Mouse (Mus musculus) liver, adult 2 months (tissue): ENCODE measurements around the gene Ezh1. TPM values are rescaled to one million over a fixed set of nuclear protein-coding genes. Genes with fewer than 3 reads are reported as not detected.

ENCODE experiments used
- DNase-seq: peaks from one replicate; pipeline ENCODE4 v3.0.0-alpha.2; 2011; ENCODE audit warnings: low read depth, low spot score; ENCODE audit errors: extremely low read depth
- H3K27ac ChIP-seq: fragments of 200-500 bp; replicated peaks from 2 replicates; pipeline ENCODE4 v1.5.1; 2012; ENCODE audit warnings: low read depth, mild to moderate bottlenecking, control low read depth, inconsistent platforms, low read length; ENCODE audit not compliant: insufficient read depth
- H3K27me3 ChIP-seq: fragments of 200-500 bp; 2 replicates; pipeline ENCODE4 v1.6.1; 2012; ENCODE audit warnings: mild to moderate bottlenecking, moderate library complexity, low read length, inconsistent platforms; ENCODE audit not compliant: control insufficient read depth, insufficient read depth
- H3K36me3 ChIP-seq: fragments of 200-500 bp; 2 replicates; pipeline ENCODE4 v1.6.1; 2012; ENCODE audit warnings: low read length, inconsistent platforms; ENCODE audit not compliant: control insufficient read depth, insufficient read depth
- H3K4me1 ChIP-seq: fragments of 200-500 bp; 2 replicates; pipeline ENCODE4 v1.6.1; 2011; ENCODE audit warnings: low read length; ENCODE audit not compliant: control insufficient read depth, insufficient read depth
- H3K4me3 ChIP-seq: fragments of 200-500 bp; 2 replicates; pipeline ENCODE4 v1.5.1; 2011; ENCODE audit warnings: low read depth, mild to moderate bottlenecking, control low read depth, low read length, moderate library complexity; ENCODE audit not compliant: insufficient read depth
- H3K79me2 ChIP-seq: fragments of 200-500 bp; 2 replicates; pipeline ENCODE4 v1.6.1; 2012; ENCODE audit warnings: inconsistent platforms, mild to moderate bottlenecking, low read length, moderate library complexity; ENCODE audit not compliant: control insufficient read depth, insufficient read depth
- H3K9ac ChIP-seq: fragments of 200-500 bp; 2 replicates; pipeline ENCODE4 v1.6.1; 2012; ENCODE audit warnings: low read depth, mild to moderate bottlenecking, control low read depth, inconsistent platforms, low read length
- CTCF ChIP-seq: fragments of 200-500 bp; IDR thresholded peaks from 2 replicates; pipeline ENCODE4 v1.5.1; 2011; ENCODE audit warnings: low read depth, low read length, control low read depth
- POLR2A ChIP-seq: fragments of 200-500 bp; IDR thresholded peaks from 2 replicates; pipeline ENCODE4 v1.6.1; 2011; ENCODE audit warnings: low read length, control low read depth; ENCODE audit not compliant: insufficient read depth; ENCODE audit errors: extremely low read depth
- WGBS: fragments of 180-500 bp; shearing (Covaris S2); methylation state at CpG from one replicate; pipeline ENCODE4 v1.1.7; 2018; 5-methylcytosine and 5-hydroxymethylcytosine counted together
- polyA plus RNA-seq: library from polyadenylated mRNA; depleted of rRNA; stranded (reverse); fragments of >200 nt; gene quantifications from 2 replicates; pipeline ENCODE4 v1.2.3, GENCODE M21; 2012
- total RNA-seq: library from RNA; depleted of rRNA; stranded (reverse); fragments of >200 nt; gene quantifications from 2 replicates; pipeline ENCODE4 v1.2.3, GENCODE M21; 2014

The Ezh1 gene
- total and polyA plus RNA-seq, 2 experiments: 9.2 to 10.5 TPM

DNA sequence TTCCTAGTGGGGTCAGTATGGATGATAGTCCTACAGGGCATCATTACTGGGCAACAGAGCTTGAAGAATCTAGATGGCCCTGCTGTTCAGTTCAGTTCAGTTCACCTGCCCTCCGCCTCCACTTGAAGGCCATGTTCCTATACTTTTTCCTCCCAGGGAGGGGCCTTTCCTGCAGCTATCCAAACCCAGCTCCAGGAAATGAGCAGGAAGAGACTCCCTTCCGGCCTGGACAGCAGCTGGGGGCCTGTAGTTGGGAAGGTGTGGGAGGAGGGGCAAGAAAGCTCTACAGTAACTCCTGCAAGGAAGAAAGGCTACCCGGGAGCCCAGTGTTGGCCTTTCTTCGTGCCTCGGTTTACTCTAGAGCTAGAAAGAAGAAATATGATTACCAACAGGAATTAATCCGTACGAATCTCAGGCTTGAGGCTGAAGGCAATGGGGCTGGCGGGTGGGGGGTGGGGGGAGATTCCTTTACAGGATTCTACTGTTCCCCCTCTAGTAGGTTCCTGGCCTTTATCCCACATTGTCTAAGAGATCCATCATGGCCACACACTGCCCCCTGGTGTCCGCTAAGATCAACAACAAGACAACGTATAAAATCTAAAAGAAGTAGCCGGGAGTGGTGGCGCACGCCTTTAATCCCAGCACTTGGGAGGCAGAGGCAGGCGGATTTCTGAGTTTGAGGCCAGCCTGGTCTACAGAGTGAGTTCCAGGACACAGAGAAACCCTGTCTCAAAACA, 22.2 kb upstream of the Ezh1 start:
- peaks cover 5% of the 10 kb centered on the region for H3K4me1 ChIP-seq
- peak; percentile 58 for DNase-seq
- 39% methylated on average over 14 of the region's 14 CpGs for WGBS
- H3K36me3 ChIP-seq: no peaks in the 10 kb centered on the region
- H3K27me3 ChIP-seq: peaks cover 8% of the 10 kb centered on the region; the same call in 1 of the 2 replicates
- H3K4me3 ChIP-seq: no peak overlapping the region
- TF ChIP-seq CTCF (peak; percentile 56), POLR2A (no peak)
- H3K79me2 ChIP-seq: no peaks in the 10 kb centered on the region
- 0 out of 2 replicates have a peak overlapping the region, but pooled peaks have one; percentile 70 for H3K27ac ChIP-seq
- H3K9ac ChIP-seq: no peak overlapping the region

DNA sequence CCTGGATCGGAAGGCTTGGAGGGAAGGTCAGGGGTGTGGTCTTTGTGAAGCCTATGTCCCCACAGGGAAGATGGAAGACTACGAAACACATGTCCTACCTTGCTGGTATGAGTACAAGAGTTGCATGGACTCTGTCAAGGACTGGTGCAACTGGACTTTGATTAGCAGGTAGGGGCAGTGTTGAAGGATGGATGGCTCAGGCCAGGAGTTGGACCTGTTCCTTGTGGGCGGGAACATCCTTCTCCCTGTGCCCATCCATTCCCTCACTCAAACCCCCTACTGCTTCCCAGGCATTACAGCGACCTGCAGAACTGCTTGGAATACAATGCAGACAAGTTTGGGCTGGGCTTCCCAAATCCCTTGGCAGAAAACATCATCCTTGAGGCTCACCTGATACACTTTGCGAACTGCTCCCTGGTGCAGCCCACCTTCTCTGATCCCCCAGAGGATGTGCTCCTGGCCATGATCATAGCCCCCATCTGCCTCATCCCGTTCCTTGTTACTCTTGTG, 21.3 kb upstream of the Ezh1 start:
- WGBS: 83% methylated on average over 6 of the region's 6 CpGs
- Histone ChIP-seq H3K4me1 (peaks cover 1% of the 10 kb centered on the region; the same call in 1 of the 2 replicates), H3K9ac (peak overlapping the region; percentile 33; the same call in 1 of the 2 replicates), H3K4me3 (peak overlapping the region; percentile 97), H3K79me2 (no peaks in the 10 kb centered on the region), H3K27ac (peak overlapping the region; percentile 70), H3K27me3 (peaks cover 8% of the 10 kb centered on the region; the same call in 1 of the 2 replicates), H3K36me3 (no peaks in the 10 kb centered on the region)
- TF ChIP-seq POLR2A: no peak
- no peak for TF ChIP-seq CTCF
- no peak for DNase-seq

DNA sequence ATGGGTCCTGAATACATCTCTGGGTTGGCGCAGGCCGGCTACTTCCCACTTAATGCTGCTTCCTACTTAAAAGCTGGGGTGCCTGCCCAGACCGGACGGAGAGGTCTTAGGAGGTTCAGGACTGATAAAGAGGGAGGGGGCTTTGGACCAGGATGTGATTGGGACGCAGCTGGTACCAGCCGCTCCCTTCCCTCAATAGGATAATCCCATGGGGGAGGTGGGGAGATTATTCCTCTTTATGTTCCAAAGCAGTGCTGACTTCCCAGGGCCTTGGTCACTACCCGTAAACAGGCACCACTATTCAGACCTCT, 20.4 kb upstream of the Ezh1 start:
- TF ChIP-seq POLR2A (no peak), CTCF (no peak)
- WGBS: 61% methylated on average over 7 of the region's 7 CpGs
- Histone ChIP-seq H3K4me3 (peak overlapping the region; percentile 97), H3K27ac (peak overlapping the region; percentile 70), H3K36me3 (no peaks in the 10 kb centered on the region), H3K79me2 (no peaks in the 10 kb centered on the region), H3K4me1 (peaks cover 1% of the 10 kb centered on the region; the same call in 1 of the 2 replicates), H3K9ac (peak overlapping the region; percentile 87), H3K27me3 (peaks cover 8% of the 10 kb centered on the region; the same call in 1 of the 2 replicates)
- DNase-seq: no peak

DNA sequence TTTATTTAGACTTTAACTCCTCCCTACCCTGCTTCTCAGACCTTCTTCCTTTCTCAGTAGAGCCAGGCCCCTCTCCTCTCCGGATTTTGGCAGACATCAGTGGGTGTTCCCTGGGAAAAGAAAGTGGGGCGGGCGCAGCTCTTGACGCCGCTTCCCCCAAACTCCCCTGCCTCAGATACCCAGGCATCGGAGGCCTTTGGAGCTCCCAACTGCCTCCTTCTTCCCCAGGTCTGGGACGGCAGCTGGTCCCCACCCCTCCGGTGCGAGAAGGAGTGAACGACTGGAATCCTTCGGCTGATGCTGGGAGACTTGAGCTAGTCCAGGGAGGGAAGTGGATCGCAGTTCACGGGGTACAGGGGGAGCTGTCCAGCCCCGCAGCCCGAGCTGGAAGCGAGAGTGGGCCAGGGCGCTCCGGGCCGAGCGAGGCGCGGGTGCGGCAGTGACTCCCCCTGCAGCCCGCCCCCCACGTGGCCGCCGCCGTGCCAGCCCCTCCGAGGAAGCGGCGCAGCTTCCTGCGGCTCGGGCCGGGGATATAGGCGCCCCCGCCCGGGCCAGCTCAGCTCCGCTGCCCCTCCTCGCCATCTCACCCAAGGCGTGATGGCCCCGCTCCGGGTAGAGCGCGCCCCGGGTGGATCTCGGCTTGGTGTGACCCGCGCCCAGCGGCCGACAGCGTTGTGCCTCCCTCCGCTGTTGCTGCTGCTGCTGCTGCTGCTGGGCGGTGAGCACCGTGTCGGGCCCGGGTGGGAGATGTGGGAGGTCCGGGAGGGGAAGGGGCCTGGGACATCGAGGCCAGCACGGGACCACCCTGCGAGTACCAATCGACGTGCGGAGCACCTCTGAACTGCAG, 19.8 kb upstream of the Ezh1 start, which contains the start of gene Ramp2:
Ramp2 (plus strand) TSS at position 174 of the 847 bp plus-strand sequence.
- TF ChIP-seq CTCF: no peak
- TF ChIP-seq POLR2A: no peak
- Histone ChIP-seq H3K9ac (peak within 1 kb of the TSS; percentile 87), H3K36me3 (no peaks in the 10 kb centered on the region), H3K27ac (peak within 1 kb of the TSS; percentile 83), H3K79me2 (no peaks in the 10 kb centered on the region), H3K4me1 (peaks cover 1% of the 10 kb centered on the region; the same call in 1 of the 2 replicates), H3K27me3 (peaks cover 8% of the 10 kb centered on the region; the same call in 1 of the 2 replicates), H3K4me3 (peak within 1 kb of the TSS; percentile 97)
- no peak for DNase-seq
- 7% methylated on average over 61 of the region's 63 CpGs for WGBS

DNA sequence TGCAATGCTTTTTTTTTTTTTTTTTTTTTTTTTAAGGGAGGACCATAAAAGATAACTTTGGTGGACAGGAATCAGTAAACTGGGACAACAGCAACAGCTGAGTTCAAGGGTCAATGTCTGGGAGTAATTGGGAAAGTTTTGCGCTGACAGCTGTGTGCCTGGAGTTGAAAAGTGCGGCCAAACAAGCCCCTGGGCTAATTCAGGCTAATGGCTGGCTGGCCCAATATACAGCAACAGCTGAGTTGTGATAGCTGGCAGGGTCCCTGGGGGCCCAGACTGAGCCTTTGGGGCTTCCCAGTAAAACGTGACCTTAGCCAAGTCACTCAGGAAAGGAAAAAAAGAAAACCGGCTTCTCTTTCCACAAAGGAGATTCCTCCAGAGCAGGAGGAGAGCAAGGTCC, 18.8 kb upstream of the Ezh1 start:
- Histone ChIP-seq H3K4me3 (no peak overlapping the region), H3K79me2 (no peaks in the 10 kb centered on the region), H3K36me3 (no peaks in the 10 kb centered on the region), H3K9ac (no peak overlapping the region), H3K27me3 (peaks cover 8% of the 10 kb centered on the region; the same call in 1 of the 2 replicates), H3K4me1 (peaks cover 1% of the 10 kb centered on the region; the same call in 1 of the 2 replicates), H3K27ac (peak overlapping the region; percentile 26; the same call in 1 of the 2 replicates)
- TF ChIP-seq CTCF (no peak), POLR2A (no peak)
- peak; percentile 69 for DNase-seq
- WGBS: 25% methylated on average over 4 of the region's 4 CpGs
